Mouse (Mus musculus) adrenal gland, postnatal 4 days (tissue): ENCODE data around the gene Gm14406. TPM values are rescaled to one million over a fixed set of nuclear protein-coding genes. Genes with fewer than 3 reads are reported as not detected.
"Not testable (repeated sequence)": the region's sequence is repeated elsewhere in the genome, so short reads cannot be mapped to it uniquely, and the experiment has no call there.

Experiments
- DNase-seq, 2 experiments: peaks; one replicate each; pipeline ENCODE4 v3.0.0; 2021 to 2022; ENCODE audit warnings: low spot score in 2 of 2, mixed read lengths in 2 of 2
- long read RNA-seq, 2 experiments: library from polyadenylated mRNA; stranded (forward); transcript quantifications; one replicate each; pipeline ENCODE4 v2.0.0; 2021
- total RNA-seq, 2 experiments: library from RNA; stranded (reverse); gene quantifications; 2 replicates each; pipeline ENCODE4 v1.2.3; 2021

The Gm14406 gene
- 1 to 10 TPM in 1 of 2 experiments, not detected in 1; 1.3 TPM for total RNA-seq
- long read RNA-seq, experiment 1 = 0 reads
- long read RNA-seq, experiment 2 = 0 reads

DNA sequence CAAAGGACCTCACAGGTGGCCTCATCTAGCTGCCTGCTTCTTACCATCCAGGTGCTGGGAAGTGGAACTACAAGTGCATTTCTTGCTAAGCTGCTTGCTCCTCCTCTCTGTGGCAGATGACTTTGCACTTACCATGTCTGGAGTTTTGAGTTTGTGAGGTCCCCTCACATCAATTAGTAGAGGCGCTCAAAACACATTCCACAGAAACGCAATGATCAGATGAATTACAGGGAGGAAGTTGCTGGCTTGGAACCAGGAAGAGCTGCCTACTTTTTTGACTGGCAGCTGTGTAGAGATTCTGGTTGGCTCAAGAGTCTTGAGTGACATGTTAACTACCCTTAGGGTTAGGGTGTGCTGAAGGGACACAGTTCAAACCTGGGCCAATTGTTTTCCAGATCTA lies at the start of gene Gm14406:
TSS of gene Gm14406 (minus strand) at position 213 of the 400 bp plus-strand sequence.
- DNase-seq = not testable (repeated sequence)

DNA sequence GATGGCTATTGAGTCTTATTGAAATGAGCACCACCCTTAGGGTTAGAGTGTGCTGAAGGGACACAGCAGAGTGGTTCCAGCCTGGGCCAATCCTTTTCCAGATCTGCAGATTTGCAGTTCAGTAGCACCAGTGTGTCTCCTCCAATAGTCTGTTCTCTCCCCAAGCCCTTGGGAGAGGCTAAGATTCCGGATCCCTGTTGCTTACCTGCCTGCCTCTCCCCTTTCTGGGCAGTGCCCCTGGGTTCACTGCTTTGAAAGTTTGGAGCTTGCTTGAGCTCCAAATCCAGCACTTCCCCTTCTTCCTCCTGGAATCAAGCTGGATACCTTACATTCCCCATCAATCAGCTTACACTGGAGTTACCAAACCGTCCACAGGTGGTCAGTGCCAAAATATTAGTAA lies 2.9 kb downstream of the Gm14406 start:
- DNase-seq = not testable (repeated sequence)

DNA sequence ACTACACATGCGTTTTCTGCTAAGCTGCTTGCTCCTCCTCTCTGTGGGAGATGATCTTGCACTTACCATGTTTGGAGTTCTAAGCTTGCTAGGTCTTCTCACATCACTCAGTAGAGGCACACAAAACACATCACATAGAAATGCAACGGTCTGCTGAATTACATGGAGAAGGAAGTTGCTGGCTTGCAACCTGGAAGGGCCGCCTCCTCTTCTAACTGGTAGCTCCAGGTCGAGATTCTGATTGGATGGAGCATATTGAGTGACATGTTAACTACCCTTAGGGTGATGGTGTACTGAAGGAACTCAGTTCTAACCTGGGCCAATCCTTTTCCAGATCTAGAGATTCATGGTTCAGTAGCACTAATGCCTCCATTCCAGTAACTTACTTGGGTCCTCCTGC lies 18.6 kb downstream of the Gm14406 start:
- not testable (repeated sequence) for DNase-seq

- DNase-seq = not testable (repeated sequence)
These were observed 22.7 kb downstream of the Gm14406 start for GRCm38 (mm10) chr2:177555261-177555660.

DNA sequence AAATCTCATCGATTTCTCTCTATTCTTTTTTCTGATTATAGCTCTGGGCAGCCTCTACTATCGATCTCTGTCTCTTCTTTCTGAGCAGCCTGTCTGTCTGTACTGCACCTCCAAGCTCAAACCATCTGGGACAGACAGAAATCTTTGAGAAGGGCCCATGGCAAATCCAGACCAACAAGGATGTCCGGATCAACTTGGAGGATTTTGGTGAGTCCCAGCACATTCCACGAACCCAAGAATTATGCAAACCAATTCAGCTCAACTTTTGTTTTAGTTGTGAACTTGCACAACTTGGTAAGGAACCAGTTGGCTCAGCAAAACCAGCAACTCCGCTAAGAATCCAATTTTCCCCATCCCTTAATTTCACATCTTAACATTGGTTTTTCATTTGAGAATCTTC lies 40.3 kb downstream of the Gm14406 start:
- DNase-seq = not testable (repeated sequence)

DNA sequence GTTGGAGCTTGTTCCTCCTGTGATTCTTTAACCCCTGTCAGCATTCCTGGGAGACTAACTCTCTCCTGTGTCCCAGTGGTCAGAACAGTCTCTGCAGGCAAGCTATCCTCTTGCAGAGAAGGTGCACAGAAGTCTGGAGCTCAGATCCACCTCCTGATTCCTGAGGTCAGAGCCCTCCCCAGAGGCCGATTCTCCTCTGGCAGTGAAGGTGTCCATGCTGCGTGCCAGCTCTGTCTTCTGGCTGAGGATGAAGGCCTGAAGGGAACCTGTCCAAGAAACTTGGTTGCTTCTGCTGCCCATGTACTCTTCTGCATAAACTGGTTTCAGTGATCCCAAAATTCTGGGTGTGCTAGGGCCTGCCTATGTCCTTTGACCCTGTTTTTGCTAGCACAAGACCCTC lies 40.9 kb downstream of the Gm14406 start:
- not testable (repeated sequence) for DNase-seq

DNA sequence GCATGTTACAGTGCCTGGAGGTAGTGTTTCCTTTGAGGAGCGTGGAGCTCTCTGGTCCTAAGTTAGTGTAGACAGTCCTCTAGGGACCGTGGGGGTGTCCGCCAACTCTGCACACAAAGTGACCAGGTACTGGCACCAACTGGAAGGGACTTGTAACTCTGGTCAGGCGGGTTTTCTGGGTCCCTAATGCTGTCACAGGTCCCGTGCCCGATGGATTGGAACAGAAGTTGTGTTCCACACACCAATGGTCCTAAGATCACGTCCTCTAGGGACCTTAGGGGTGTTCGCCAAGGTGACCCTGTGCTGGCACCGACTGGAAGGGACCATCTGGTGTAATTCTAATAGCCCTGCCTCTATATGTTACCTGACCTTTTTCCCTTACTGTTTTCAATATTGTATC lies 42.1 kb downstream of the Gm14406 start:
- no peak for DNase-seq

DNA sequence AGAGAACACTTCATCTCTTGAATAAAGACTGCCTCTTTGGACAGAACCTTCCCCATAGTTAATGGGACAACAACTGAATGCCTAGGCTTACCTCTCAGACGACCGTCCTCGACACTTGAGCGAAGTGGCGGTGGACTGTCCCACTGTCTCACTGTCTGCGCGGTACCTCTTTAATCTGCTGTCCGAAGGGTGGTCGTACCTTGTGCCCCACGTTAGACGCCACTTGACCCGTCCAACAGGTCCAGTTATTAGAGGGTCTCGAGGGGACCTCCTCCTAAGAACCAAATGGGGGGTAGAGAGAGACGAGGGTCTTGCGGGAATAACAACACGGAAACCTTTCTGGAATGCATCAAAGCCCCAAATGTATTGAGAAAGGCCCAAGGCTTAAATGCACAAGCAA lies 53.8 kb downstream of the Gm14406 start:
- DNase-seq = not testable (repeated sequence)

GRCm38 (mm10) chr2:177523674-177524073 lies 54.3 kb downstream of the Gm14406 start:
- not testable (repeated sequence) for DNase-seq

DNA sequence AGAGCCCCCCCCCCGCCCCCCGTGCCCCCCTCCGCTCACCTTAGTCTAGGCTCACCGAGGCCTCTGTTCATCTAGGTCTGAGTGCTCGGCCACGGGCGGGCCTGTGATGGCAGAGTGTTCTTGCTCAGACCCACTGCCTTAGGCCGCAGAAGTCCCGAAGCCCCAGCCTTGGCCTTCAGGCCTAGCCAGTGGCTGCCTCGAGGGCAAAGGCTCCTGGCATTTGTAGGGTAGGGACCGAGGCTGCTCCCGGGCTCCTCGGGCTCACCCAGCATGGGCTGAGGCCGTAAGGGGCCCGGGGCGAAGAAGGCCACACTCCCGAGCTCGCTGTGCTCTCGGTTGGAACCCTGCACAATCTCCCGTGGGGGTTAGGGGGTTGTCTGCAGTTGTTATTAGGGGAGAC lies 54.9 kb downstream of the Gm14406 start:
- no peak for DNase-seq

GRCm38 (mm10) chr2:177520035-177520434 lies 58.0 kb downstream of the Gm14406 start:
- no peak for DNase-seq

Other genes starting within 250 kb of the Gm14406 start
- 10 to 100 TPM; 21.3 to 22.5 TPM for gene Gm14418, start 179.9 kb downstream of the Gm14406 start, total RNA-seq
- 10 to 100 TPM; 44.8 to 48.2 TPM for gene Zfp970, start 113.5 kb downstream of the Gm14406 start, total RNA-seq
- 10 to 100 TPM; 35.3 to 37.2 TPM for gene Gm14403, start 80.0 kb downstream of the Gm14406 start, total RNA-seq
- 10 to 100 TPM; 26.3 to 27.5 TPM for gene Gm14322, start 181.1 kb upstream of the Gm14406 start, total RNA-seq